Mouse (Mus musculus) lung, postnatal 36 days (tissue): ENCODE results near the gene Mynn.
"Not testable (repeated sequence)": the region's sequence is repeated elsewhere in the genome, so short reads cannot be mapped to it uniquely, and the experiment has no call there.

ENCODE experiments used
- DNase-seq: peaks from one replicate; pipeline ENCODE4 v3.0.0; 2022; ENCODE audit warnings: mixed read lengths

Gene Mynn

GRCm38 (mm10) chr3:30602065-30602739 lies at the start of gene Mynn:
Gene Mynn (plus strand): TSS chr3:30602065.
- peak; percentile 98 for DNase-seq

GRCm38 (mm10) chr3:30553741-30554140 lies 48.1 kb upstream of the Mynn start:
- no peak for DNase-seq

GRCm38 (mm10) chr3:30560677-30561314 lies 41.1 kb upstream of the Mynn start:
- DNase-seq = no peak

- not testable (repeated sequence) for DNase-seq
These were observed 35.5 kb upstream of the Mynn start for GRCm38 (mm10) chr3:30566333-30566732.

- no peak for DNase-seq
These were observed 28.3 kb upstream of the Mynn start for GRCm38 (mm10) chr3:30573549-30573948.

- DNase-seq = no peak
These were observed 13.0 kb upstream of the Mynn start for GRCm38 (mm10) chr3:30588865-30589264.

GRCm38 (mm10) chr3:30592418-30592853 lies 9.4 kb upstream of the Mynn start:
- DNase-seq = peak; percentile 61

GRCm38 (mm10) chr3:30593719-30594485 lies 8.0 kb upstream of the Mynn start:
- DNase-seq = peak; percentile 15

GRCm38 (mm10) chr3:30595111-30595832 lies 6.6 kb upstream of the Mynn start:
- DNase-seq = peak; percentile 46

GRCm38 (mm10) chr3:30597271-30597670 lies 4.6 kb upstream of the Mynn start:
- DNase-seq = no peak

- DNase-seq = peak; percentile 27
These were observed 1.9 kb upstream of the Mynn start, which contains the start of gene Actrt3 for GRCm38 (mm10) chr3:30599711-30600545. Gene Actrt3 (minus strand): TSS chr3:30599939.

- peak; percentile 36 for DNase-seq
These were observed 1.1 kb upstream of the Mynn start for GRCm38 (mm10) chr3:30600717-30601116.

- DNase-seq = peak; percentile 96
These were observed 690 bp upstream of the Mynn start for GRCm38 (mm10) chr3:30601175-30601574.

- no peak for DNase-seq
These were observed 228 bp upstream of the Mynn start for GRCm38 (mm10) chr3:30601610-30602064.

- peak; percentile 62 for DNase-seq
These were observed 854 bp downstream of the Mynn start for GRCm38 (mm10) chr3:30602740-30603098.

GRCm38 (mm10) chr3:30603256-30603655 lies 1.4 kb downstream of the Mynn start:
- DNase-seq = no peak

GRCm38 (mm10) chr3:30608999-30609398 lies 7.1 kb downstream of the Mynn start:
- DNase-seq = no peak

GRCm38 (mm10) chr3:30610930-30611329 lies 9.1 kb downstream of the Mynn start:
- DNase-seq = no peak

GRCm38 (mm10) chr3:30620132-30620531 lies 18.3 kb downstream of the Mynn start:
- no peak for DNase-seq

- DNase-seq = no peak
These were observed 31.8 kb downstream of the Mynn start for GRCm38 (mm10) chr3:30633681-30634080.

- DNase-seq = no peak
These were observed 33.8 kb downstream of the Mynn start for GRCm38 (mm10) chr3:30635629-30636028.

GRCm38 (mm10) chr3:30644207-30644606 lies 42.3 kb downstream of the Mynn start, which contains the start of gene Lrriq4:
Gene Lrriq4 (plus strand): TSS chr3:30644507.
- no peak for DNase-seq
